Mouse (Mus musculus) stomach, embryonic 15.5 days (tissue): ENCODE results near the gene Bspry. TPM values are rescaled to one million over a fixed set of nuclear protein-coding genes. Genes with fewer than 3 reads are reported as not detected.
A peak's percentile ranks its signal among the peaks of the same experiment; 100 is the strongest.

Experiments used
- ATAC-seq: fragments of 200-750 bp; cut with Nextera tagmentation; 2 replicates; pipeline ENCODE4 v1.8.0; 2017; ENCODE audit warnings: low read depth, moderate number of reproducible peaks, moderate TSS enrichment; ENCODE audit not compliant: insufficient read depth, low FRiP score
- H3K27ac ChIP-seq: fragments of 300-500 bp; sonication (generic); 2 replicates; pipeline ENCODE4 v1.5.1; 2015; ENCODE audit warnings: mild to moderate bottlenecking, inconsistent platforms
- H3K27me3 ChIP-seq: fragments of 300-500 bp; sonication (generic); replicated peaks from 2 replicates; pipeline ENCODE4 v1.6.1; 2015; ENCODE audit warnings: inconsistent platforms
- H3K36me3 ChIP-seq: fragments of 300-500 bp; sonication (generic); 2 replicates; pipeline ENCODE4 v1.6.1; 2015; ENCODE audit warnings: inconsistent platforms
- H3K4me1 ChIP-seq: fragments of 300-500 bp; sonication (generic); 2 replicates; pipeline ENCODE4 v1.6.1; 2015; ENCODE audit warnings: inconsistent platforms
- H3K4me2 ChIP-seq: fragments of 300-500 bp; sonication (generic); 2 replicates; pipeline ENCODE4 v1.6.1; 2015; ENCODE audit warnings: mild to moderate bottlenecking, inconsistent platforms
- H3K4me3 ChIP-seq: fragments of 300-500 bp; sonication (generic); replicated peaks from 2 replicates; pipeline ENCODE4 v1.5.1; 2015; ENCODE audit warnings: inconsistent platforms
- H3K9ac ChIP-seq: fragments of 300-500 bp; sonication (generic); 2 replicates; pipeline ENCODE4 v1.6.1; 2015; ENCODE audit warnings: inconsistent platforms
- H3K9me3 ChIP-seq: fragments of 300-500 bp; sonication (generic); 2 replicates; pipeline ENCODE4 v1.6.1; 2016; ENCODE audit warnings: inconsistent platforms
- WGBS: fragments of 180-500 bp; shearing (Covaris S2); methylation state at CpG from one replicate; pipeline ENCODE4 v1.1.7; 2015; 5-methylcytosine and 5-hydroxymethylcytosine counted together
- polyA plus RNA-seq: library from polyadenylated mRNA; unstranded; fragments of >200 nt; fragmentation: Nextera tagmentation; extraction: Ambion mirVana; gene quantifications from 2 replicates; pipeline ENCODE4 v1.2.1, GENCODE M21; 2015

Bspry gene
- 28.4 and 29.9 TPM in 2 replicates for polyA plus RNA-seq

DNA sequence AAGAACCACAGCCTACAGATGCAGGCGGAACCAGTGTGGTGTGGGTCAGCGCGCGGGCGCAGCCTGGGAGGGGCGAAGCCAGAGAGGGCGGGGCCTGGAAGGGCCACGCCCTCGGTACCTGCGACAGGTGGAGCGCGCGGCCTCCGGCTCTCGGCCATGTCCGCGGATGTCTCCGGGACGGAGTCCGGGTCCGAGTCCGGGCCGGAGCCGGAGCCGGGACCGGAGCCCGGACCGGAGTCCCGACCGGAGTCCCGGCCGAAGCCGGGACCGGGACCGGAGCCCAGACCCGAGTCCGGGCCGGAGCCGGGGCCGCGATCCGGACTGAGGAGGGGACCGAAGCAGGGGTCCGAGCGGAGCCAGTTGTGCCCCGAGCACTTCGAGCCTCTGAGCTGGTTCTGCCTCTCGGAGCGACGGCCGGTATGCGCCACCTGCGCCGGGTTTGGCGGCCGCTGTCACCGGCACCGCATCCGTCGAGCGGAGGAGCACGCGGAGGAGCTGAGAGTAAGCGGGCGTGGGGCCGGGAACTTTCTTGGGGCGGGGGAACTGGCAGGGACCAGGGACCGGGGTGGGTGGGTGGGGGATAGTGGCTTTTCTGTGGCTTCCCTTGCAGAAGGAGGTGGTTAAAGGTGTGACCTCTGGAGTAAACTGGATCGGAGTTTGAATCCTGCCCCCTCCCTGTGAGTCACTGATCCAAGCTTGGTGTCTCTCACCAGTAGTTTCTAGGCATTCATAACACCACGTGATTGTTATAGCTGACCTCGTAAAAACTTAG, at the start of gene Bspry:
TSS of gene Bspry (plus strand) at position 117 of the 772 bp plus-strand sequence.
- WGBS, result 3% methylated on average over 71 of the region's 71 CpGs
- peak within 1 kb of the TSS; percentile 54 for H3K4me3 ChIP-seq
- H3K9ac ChIP-seq, result no peak within 1 kb of the TSS
- peak; percentile 91 for ATAC-seq
- peak within 1 kb of the TSS; percentile 67 for H3K27ac ChIP-seq
- no peaks in the 10 kb centered on the region for H3K4me1 ChIP-seq
- H3K9me3 ChIP-seq, result no peaks in the 10 kb centered on the region
- H3K27me3 ChIP-seq, result no peaks in the 10 kb centered on the region
- H3K4me2 ChIP-seq, result peak within 1 kb of the TSS; percentile 82
- H3K36me3 ChIP-seq, result no peaks in the 10 kb centered on the region

DNA sequence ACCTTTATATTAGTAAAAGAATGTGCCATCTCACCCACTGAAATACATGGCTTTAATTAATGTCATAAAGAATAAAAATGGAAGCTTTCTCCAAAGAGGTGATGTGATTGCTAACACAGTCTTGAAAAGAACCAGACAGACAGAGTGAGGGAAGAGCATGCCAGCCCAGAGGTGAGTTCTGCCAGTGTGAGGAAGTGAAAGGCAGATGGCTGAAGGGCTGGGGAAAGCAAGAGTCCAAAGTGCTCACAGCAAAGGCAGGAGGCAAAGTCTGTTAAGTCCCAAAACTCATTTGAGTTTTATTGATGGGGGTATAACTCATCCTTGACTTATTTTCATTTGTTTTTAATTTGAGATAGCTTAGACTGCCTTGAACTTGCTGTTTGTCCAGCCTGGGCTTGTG, 49.2 kb upstream of the Bspry start:
- Histone ChIP-seq H3K9me3 (no peaks in the 10 kb centered on the region), H3K36me3 (no peaks in the 10 kb centered on the region), H3K4me2 (no peak overlapping the region), H3K4me1 (no peaks in the 10 kb centered on the region), H3K9ac (no peak overlapping the region), H3K27me3 (no peaks in the 10 kb centered on the region), H3K27ac (no peak overlapping the region), H3K4me3 (no peak overlapping the region)
- no peak for ATAC-seq

DNA sequence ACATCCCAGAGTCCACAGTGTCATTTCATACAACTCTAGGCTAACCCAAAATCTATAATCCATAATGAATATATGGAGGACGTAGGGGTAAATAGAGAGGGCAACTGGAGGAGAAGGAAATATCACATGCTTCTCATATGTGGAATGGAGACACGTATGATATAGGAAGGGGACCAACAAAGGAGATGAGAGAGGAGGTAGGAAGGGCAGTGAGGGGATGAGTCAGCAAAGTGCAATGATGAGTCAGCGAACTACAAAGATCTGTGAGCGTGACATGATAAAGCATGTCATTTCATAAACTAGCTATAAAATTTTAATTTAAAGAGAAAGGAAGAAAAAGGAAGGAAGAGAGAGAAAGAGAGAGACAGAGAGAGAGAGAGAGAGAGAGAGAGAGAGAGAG, 48.3 kb upstream of the Bspry start:
- no peaks in the 10 kb centered on the region for H3K36me3 ChIP-seq
- no peak for ATAC-seq
- H3K4me1 ChIP-seq, result no peaks in the 10 kb centered on the region
- H3K9ac ChIP-seq, result no peak overlapping the region
- H3K4me2 ChIP-seq, result no peak overlapping the region
- no peaks in the 10 kb centered on the region for H3K27me3 ChIP-seq
- WGBS, result 80% methylated on average over 4 of the region's 4 CpGs
- no peak overlapping the region for H3K27ac ChIP-seq
- H3K4me3 ChIP-seq, result no peak overlapping the region
- H3K9me3 ChIP-seq, result no peaks in the 10 kb centered on the region

DNA sequence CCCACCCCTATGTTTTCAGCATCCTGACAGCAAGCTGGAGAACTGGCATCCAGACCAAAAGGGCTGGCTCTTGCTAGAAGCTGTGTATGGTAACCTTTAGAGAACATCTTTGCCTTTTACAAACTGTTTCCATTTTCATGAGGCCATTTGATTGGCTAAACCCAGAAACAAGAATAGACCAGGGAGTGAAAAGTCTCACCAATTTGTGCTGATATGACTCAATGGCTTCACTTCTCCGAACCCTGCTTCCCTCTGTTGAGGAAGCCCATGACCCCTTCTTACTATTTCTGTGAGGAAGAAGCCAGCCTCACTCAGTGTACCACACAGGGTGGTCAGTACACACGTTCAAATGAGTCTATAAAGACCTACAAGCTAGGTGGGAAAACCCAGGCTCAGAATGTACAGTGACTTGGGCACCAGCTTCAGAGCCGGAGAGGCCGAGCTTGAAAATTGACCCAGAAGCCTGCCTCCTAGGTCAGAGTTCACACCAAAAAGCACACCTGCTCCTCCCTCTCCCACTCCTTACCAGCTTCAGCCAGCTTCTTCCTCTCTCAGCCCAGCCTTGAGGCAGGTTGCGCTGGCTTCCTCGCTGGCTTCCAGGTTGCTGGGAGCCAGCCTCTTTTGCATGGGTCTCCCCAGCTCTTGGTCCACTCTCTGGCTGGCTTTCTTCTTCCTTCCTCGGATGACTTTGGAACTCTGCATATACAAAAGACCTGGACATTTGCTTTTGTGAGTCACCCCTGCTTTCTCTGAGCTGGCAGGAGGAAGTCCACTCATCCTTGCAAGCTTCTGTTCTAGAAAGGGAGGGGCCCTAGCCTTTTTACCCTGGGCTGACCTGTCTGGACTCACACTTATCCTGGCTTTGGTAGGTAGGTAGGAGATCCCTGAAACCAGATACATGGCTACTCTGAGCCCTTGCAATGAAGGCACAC, 45.6 kb upstream of the Bspry start:
- ATAC-seq, result no peak
- no peaks in the 10 kb centered on the region for H3K9me3 ChIP-seq
- 70% methylated on average over 7 of the region's 7 CpGs for WGBS
- H3K27ac ChIP-seq, result no peak overlapping the region
- no peaks in the 10 kb centered on the region for H3K27me3 ChIP-seq
- H3K9ac ChIP-seq, result no peak overlapping the region
- no peak overlapping the region for H3K4me3 ChIP-seq
- no peak overlapping the region for H3K4me2 ChIP-seq
- no peaks in the 10 kb centered on the region for H3K36me3 ChIP-seq
- H3K4me1 ChIP-seq, result no peaks in the 10 kb centered on the region

DNA sequence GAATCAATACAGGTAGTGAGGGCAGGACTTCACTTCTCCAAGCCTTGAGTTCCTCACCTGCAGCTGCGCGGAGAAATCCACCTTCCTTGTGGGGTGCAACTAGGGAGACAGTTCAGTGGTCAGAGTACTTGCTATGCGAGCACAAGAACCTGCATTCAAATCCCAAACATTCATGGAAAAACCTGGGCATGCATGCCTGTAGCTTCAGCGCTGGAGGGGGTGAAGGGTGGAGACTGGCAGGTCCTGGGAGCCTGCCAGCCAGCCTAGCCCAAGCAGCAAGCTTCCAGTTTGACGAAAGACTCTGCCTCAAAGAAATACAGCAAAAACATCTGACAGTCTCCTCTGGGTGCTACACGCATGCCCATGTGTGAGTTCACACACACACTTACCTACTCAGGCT, 44.8 kb upstream of the Bspry start, which contains the start of gene Rnf183:
TSS of gene Rnf183 (minus strand) at position 172 of the 400 bp plus-strand sequence.
- no peak within 1 kb of the TSS for H3K9ac ChIP-seq
- H3K4me2 ChIP-seq, result no peak within 1 kb of the TSS
- no peaks in the 10 kb centered on the region for H3K36me3 ChIP-seq
- H3K27ac ChIP-seq, result no peak within 1 kb of the TSS
- no peaks in the 10 kb centered on the region for H3K9me3 ChIP-seq
- no peaks in the 10 kb centered on the region for H3K27me3 ChIP-seq
- no peak within 1 kb of the TSS for H3K4me3 ChIP-seq
- ATAC-seq, result no peak
- 79% methylated on average over 6 of the region's 6 CpGs for WGBS
- no peaks in the 10 kb centered on the region for H3K4me1 ChIP-seq

DNA sequence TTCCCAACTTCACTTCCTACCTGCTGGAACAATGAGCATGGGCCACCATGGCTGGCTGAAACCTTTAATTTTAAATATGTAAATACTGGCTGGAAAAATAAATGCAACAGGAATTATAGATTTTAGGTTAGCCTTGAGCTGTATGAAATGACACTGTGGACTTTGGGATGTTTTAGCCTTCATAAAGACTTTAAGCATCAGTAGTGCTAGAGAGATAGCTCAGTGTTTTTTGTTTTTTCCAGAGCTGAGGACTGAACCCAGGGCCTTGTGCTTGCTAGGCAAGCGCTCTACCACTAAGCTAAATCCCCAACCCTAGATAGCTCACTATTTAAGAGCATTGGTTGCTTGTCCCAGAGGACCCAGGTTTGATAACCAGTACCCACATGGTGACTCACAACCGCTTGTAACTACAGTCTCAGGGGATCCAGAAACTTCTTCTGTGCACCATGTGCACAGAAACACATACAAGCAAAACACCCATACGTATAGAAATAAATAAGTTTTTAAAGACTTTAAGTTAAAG, 42.5 kb upstream of the Bspry start:
- H3K4me1 ChIP-seq, result no peaks in the 10 kb centered on the region
- no peak overlapping the region for H3K4me2 ChIP-seq
- no peaks in the 10 kb centered on the region for H3K36me3 ChIP-seq
- no peak overlapping the region for H3K4me3 ChIP-seq
- H3K27ac ChIP-seq, result no peak overlapping the region
- 90% methylated on average over 3 of the region's 3 CpGs for WGBS
- H3K9ac ChIP-seq, result no peak overlapping the region
- ATAC-seq, result no peak
- no peaks in the 10 kb centered on the region for H3K27me3 ChIP-seq
- no peaks in the 10 kb centered on the region for H3K9me3 ChIP-seq

DNA sequence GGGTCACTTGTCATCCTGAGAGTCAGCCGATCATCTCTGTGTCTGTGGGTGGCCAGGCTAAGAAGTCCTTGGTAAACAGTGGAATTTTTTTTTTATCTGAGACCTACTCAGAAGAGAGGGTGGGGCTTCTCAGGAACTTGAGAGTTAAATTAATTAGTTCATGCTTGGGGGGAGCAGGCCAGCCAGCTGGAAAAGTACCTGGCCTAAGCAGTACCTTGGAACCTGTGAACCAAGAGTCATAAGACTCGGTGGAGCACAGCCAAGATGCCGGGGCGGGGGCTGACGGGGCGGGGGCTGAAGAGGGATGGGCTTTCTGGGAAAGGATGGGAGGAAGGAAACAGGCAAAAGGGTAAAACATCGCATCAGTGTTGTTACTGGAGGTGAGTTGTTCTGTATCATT, 42.0 kb upstream of the Bspry start:
- H3K27ac ChIP-seq, result no peak overlapping the region
- WGBS, result 76% methylated on average over 7 of the region's 7 CpGs
- ATAC-seq, result no peak

DNA sequence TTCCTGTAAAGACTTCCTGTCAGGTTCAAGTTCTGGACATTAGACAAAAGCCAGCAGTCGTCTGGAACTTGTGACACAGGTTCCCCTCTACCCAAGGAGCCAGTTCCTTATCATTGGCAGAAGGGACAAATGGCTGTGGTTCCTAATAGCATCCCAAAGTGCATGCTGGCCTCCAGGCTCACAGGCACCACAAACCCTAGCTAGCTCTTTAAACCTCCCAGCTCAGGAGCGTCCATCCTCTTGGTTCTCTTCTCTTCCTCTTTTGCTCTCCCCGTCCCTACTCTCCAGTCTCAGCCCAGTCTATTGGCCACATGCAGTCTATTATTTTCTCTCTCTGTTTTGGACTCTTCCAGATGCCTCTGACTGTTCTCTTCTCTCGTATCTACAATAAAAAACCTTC, 40.1 kb upstream of the Bspry start:
- Histone ChIP-seq H3K27me3 (no peaks in the 10 kb centered on the region), H3K4me2 (no peak overlapping the region), H3K4me1 (no peaks in the 10 kb centered on the region), H3K9me3 (no peaks in the 10 kb centered on the region), H3K36me3 (no peaks in the 10 kb centered on the region), H3K27ac (no peak overlapping the region), H3K4me3 (no peak overlapping the region), H3K9ac (no peak overlapping the region)
- 54% methylated on average over 4 of the region's 4 CpGs for WGBS
- ATAC-seq, result no peak

More for the DNA sequence above, 42.0 kb upstream of the Bspry start:
- Histone ChIP-seq H3K36me3 (no peaks in the 10 kb centered on the region), H3K27me3 (no peaks in the 10 kb centered on the region), H3K4me2 (no peak overlapping the region), H3K9me3 (no peaks in the 10 kb centered on the region), H3K9ac (no peak overlapping the region), H3K4me1 (no peaks in the 10 kb centered on the region), H3K4me3 (no peak overlapping the region)

DNA sequence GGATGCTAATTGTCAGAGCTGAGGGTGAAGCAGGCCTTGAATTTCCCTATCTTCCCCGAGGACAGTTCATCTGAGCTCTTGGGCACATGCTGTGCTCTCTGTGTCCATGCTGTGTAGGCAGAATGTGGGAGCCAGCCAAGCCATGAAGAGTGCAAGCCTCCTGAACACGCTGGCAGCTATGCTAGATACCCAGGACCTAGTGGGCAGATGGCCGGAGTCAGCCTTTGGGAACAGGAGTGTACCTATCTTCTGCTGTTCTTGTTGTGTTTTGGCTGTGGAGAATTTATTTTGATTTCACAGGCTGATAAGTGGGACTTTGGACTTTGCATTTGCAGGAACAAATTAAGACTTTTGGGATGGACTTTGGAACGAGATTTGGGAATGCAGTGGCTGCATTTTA, 39.3 kb upstream of the Bspry start:
- Histone ChIP-seq H3K4me1 (no peaks in the 10 kb centered on the region), H3K36me3 (no peaks in the 10 kb centered on the region), H3K9ac (no peak overlapping the region), H3K4me3 (no peak overlapping the region), H3K27me3 (no peaks in the 10 kb centered on the region), H3K9me3 (no peaks in the 10 kb centered on the region), H3K27ac (no peak overlapping the region), H3K4me2 (no peak overlapping the region)
- 71% methylated on average over 4 of the region's 4 CpGs for WGBS
- ATAC-seq, result no peak

DNA sequence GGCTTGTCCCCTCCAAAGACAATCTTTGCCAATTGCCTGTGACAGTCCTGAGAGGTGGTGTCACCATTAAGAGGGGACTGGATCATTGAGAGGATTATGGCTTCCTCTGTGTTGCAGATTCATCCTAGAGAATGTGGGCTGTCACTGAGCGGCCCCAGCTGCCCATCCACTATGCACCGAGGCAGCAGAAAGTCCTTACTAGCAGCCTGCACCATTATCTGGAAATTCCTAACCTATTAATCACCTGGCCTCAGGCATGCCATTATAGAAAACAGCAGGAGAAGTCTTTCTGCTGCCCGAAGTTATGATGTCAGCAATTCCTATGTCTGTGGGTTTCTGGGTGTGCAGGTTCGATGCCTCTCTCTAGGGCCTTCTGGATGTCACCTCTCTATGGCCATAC, 38.9 kb upstream of the Bspry start:
- no peak overlapping the region for H3K4me2 ChIP-seq
- no peaks in the 10 kb centered on the region for H3K4me1 ChIP-seq
- ATAC-seq, result no peak
- WGBS, result 58% methylated on average over 4 of the region's 4 CpGs
- H3K9ac ChIP-seq, result no peak overlapping the region
- H3K4me3 ChIP-seq, result no peak overlapping the region
- H3K9me3 ChIP-seq, result no peaks in the 10 kb centered on the region
- no peaks in the 10 kb centered on the region for H3K27me3 ChIP-seq
- H3K36me3 ChIP-seq, result no peaks in the 10 kb centered on the region
- no peak overlapping the region for H3K27ac ChIP-seq

DNA sequence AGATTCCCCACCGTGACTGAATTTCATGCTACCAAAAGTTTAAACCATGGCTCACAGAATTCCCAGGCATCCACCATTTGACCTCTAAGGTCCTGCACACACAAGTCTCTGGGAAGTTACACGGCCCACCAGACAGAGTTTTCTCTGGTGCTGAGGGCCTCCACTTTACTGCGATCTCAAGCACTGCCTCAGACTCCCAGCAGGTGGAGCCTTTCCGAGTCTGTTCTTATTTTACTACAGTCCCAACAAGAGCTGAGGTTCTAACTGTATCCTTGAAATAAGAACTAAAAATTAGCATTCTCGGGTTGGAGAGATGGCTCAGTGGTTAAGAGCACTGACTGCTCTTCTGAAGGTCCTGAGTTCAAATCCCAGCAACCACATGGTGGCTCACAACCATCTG, 24.9 kb upstream of the Bspry start:
- Histone ChIP-seq H3K4me1 (no peaks in the 10 kb centered on the region), H3K27ac (no peak overlapping the region), H3K4me3 (no peak overlapping the region), H3K9ac (no peak overlapping the region), H3K4me2 (no peak overlapping the region), H3K36me3 (no peaks in the 10 kb centered on the region), H3K9me3 (no peaks in the 10 kb centered on the region), H3K27me3 (no peaks in the 10 kb centered on the region)
- no peak for ATAC-seq
- WGBS, result 49% methylated on average over 5 of the region's 5 CpGs

DNA sequence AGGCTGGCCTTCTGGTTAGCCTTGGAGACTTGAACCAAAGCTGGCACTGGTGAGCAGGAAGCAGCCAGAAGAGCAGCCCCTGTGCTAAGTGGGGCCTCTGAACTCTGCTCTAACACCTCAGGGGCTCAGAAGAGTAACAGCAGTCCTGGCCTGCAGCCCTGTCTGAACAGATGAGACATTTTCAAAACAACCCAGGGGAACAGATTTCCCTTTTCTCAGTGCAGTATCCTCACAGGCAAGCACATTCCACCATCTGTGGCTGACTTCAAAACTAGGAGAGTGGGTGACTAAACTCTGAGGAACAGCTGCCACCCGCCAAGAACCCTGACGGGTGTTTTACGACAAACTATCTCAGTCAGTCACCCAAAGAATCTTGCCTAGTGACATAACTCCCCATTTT, 20.8 kb upstream of the Bspry start:
- ATAC-seq, result no peak
- no peaks in the 10 kb centered on the region for H3K27me3 ChIP-seq
- no peaks in the 10 kb centered on the region for H3K4me1 ChIP-seq
- no peak overlapping the region for H3K27ac ChIP-seq
- 56% methylated on average over 3 of the region's 3 CpGs for WGBS
- H3K4me2 ChIP-seq, result no peak overlapping the region
- no peak overlapping the region for H3K9ac ChIP-seq
- no peaks in the 10 kb centered on the region for H3K36me3 ChIP-seq
- H3K4me3 ChIP-seq, result no peak overlapping the region
- no peaks in the 10 kb centered on the region for H3K9me3 ChIP-seq
